Mouse (Mus musculus): Measurements from ENCODE around the gene Psat1. TPM values are rescaled to one million over a fixed set of nuclear protein-coding genes. Genes with fewer than 3 reads are reported as not detected.

Gene Psat1
- polyA plus RNA-seq, 1 experiment: 1.8 TPM

DNA sequence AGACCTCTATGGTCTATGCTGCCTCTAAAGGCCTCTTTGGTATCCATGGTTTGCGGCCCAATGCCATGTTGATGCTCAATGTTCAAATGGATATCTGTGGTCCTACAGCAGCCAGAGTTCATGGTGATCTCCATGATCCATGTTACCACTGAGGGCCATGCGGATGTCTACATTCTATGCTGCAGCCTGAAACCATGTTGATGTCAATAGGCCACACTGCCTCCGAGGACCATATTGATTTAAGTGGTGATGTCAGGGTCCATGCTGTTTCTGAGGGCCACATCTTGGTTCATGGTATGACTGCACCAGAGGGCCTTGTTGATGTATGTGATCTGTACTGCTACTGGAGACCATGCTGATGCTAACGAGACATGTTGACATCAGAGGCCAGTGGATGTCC, 55.0 kb downstream of the Psat1 start:
- 96% methylated on average over 4 of the region's 4 CpGs for whole genome bisulfite sequencing
- H3K27me3 ChIP-seq (ENCODE audit: control insufficient read depth, insufficient read depth, low read length): no peaks in the 10 kb centered on the region
- H3K4me1 ChIP-seq (ENCODE audit: control insufficient read depth, insufficient read depth, insufficient read length, low read length): no peaks in the 10 kb centered on the region
- TF ChIP-seq POLR2A (IDR thresholded peaks at IDR 0.05; ENCODE audit: low read depth, low read length) (no peak), CTCF (IDR thresholded peaks at IDR 0.05; ENCODE audit: extremely low read depth, insufficient read length, insufficient replicate concordance, low read depth, low read length) (no peak)
- H3K27ac ChIP-seq (ENCODE audit: insufficient read depth, low read depth, low read length): no peak overlapping the region
- no peak overlapping the region for H3K4me3 ChIP-seq (ENCODE audit: low read depth, low read length)
- no peaks in the 10 kb centered on the region for H3K36me3 ChIP-seq (ENCODE audit: control insufficient read depth, insufficient read depth, low read length)

DNA sequence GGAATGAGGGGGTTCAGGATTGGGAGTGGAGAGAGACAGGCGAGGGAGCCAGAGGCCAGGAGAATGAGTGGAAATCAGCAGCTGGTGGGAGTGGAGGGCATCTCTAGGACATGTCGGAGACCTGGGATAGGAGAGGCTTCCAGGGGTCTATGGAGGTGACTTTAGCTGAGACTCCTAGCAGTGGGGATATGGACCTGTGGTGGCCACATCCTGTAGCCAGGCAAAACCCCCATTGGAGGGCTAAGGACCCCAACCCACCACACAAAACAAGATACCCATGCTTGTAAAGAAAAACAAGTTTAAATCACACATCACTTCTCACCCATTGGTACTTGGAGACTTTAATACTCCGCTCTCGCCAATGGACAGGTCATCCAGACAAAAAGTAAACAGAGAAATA, 58.7 kb downstream of the Psat1 start:
- 92% methylated on average over 4 of the region's 4 CpGs for WGBS

DNA sequence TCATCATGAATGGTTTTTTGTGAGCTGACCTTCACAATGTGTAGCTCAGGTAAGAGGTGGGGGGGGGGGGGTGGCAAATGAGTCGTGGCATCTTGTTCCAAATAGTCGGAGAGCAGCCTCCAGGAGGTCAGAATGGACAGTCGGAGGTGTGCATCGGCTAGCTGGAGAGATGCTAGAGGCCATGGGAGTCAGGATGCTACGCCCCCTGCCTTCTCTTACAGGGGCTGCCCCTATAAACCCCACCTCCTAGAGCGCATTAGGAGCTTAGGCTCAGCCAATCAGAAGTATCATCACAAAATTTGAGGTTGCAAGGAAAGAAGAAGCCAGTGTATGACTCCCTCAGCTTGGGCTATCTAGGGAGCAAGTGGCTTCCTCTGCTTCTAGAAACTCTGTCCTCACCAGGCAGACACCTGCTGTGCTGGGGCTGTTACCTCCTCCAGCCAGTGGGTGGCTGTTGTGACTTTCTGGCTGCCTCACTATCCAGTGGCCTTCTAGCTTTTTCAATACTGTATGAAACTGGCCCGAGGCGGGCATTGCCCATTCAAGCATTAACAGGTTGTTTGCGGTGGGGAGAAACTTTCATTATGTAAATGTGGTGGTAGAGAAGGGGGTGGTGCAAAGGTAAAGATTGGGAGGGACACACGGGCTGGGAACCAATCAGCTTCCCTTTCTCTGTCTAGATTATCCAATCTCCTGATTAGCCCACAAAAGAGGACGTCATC, 64.3 kb downstream of the Psat1 start:
- no peak overlapping the region for H3K27ac ChIP-seq (ENCODE audit: insufficient read depth, low read depth, low read length)
- 65% methylated on average over 11 of the region's 11 CpGs for WGBS
- no peaks in the 10 kb centered on the region for H3K4me1 ChIP-seq (ENCODE audit: control insufficient read depth, insufficient read depth, insufficient read length, low read length)
- no peak overlapping the region for H3K4me3 ChIP-seq (ENCODE audit: low read depth, low read length)
- TF ChIP-seq POLR2A (IDR thresholded peaks at IDR 0.05; ENCODE audit: low read depth, low read length) (no peak), CTCF (IDR thresholded peaks at IDR 0.05; ENCODE audit: extremely low read depth, insufficient read length, insufficient replicate concordance, low read depth, low read length) (no peak)
- no peaks in the 10 kb centered on the region for H3K36me3 ChIP-seq (ENCODE audit: control insufficient read depth, insufficient read depth, low read length)
- H3K27me3 ChIP-seq (ENCODE audit: control insufficient read depth, insufficient read depth, low read length): no peaks in the 10 kb centered on the region

More for the DNA sequence above, 58.7 kb downstream of the Psat1 start:
- no peaks in the 10 kb centered on the region for H3K4me1 ChIP-seq (ENCODE audit: control insufficient read depth, insufficient read depth, insufficient read length, low read length)
- no peak overlapping the region for H3K4me3 ChIP-seq (ENCODE audit: low read depth, low read length)
- no peaks in the 10 kb centered on the region for H3K36me3 ChIP-seq (ENCODE audit: control insufficient read depth, insufficient read depth, low read length)
- H3K27me3 ChIP-seq (ENCODE audit: control insufficient read depth, insufficient read depth, low read length): no peaks in the 10 kb centered on the region
- no peak overlapping the region for H3K27ac ChIP-seq (ENCODE audit: insufficient read depth, low read depth, low read length)
- TF ChIP-seq POLR2A (IDR thresholded peaks at IDR 0.05; ENCODE audit: low read depth, low read length): no peak
- no peak for TF ChIP-seq CTCF (IDR thresholded peaks at IDR 0.05; ENCODE audit: extremely low read depth, insufficient read length, insufficient replicate concordance, low read depth, low read length)

DNA sequence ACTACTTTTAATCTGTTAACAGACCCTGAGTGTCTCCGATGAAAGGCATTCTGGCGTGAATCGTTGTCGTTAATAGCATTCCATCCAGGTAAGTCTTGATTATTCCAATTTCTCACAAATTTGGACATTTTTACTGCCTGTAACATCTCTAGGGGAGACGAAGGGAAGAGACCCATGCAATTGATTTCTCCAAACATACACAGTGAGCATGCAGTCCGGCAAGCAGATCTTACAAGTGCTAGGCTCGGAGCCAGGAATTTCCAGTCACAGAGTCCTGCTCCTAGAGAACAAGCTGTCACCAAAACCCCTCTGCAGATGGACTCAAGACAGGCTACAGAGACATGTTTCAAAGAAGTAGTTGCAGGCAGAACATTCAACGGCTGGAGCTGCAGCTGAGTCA, 66.4 kb downstream of the Psat1 start:
- no peak overlapping the region for H3K4me3 ChIP-seq (ENCODE audit: low read depth, low read length)
- no peaks in the 10 kb centered on the region for H3K36me3 ChIP-seq (ENCODE audit: control insufficient read depth, insufficient read depth, low read length)
- no peak for TF ChIP-seq POLR2A (IDR thresholded peaks at IDR 0.05; ENCODE audit: low read depth, low read length)
- no peak for TF ChIP-seq CTCF (IDR thresholded peaks at IDR 0.05; ENCODE audit: extremely low read depth, insufficient read length, insufficient replicate concordance, low read depth, low read length)
- H3K27ac ChIP-seq (ENCODE audit: insufficient read depth, low read depth, low read length): no peak overlapping the region
- H3K4me1 ChIP-seq (ENCODE audit: control insufficient read depth, insufficient read depth, insufficient read length, low read length): no peaks in the 10 kb centered on the region
- WGBS: 57% methylated on average over 8 of the region's 8 CpGs
- no peaks in the 10 kb centered on the region for H3K27me3 ChIP-seq (ENCODE audit: control insufficient read depth, insufficient read depth, low read length)

DNA sequence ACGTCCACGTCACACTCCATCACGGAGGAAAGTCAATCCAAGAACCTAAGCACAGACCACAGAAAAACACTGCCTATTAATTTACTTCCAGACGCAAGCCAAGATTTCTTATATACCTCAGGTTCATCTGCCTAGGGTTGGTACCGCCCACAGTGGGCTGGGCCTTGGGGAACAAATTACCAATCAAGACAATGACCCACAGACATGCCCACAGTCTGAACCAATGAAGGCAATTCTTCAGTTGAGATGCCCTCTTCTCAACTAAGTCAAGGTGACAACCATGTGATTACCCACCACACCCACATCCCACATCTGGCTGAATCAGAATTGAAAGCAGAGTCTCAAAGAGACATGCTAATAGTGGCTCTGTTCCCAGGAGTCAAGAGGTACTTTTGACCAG, 67.9 kb downstream of the Psat1 start:
- 89% methylated on average over 5 of the region's 5 CpGs for WGBS
- TF ChIP-seq CTCF (IDR thresholded peaks at IDR 0.05; ENCODE audit: extremely low read depth, insufficient read length, insufficient replicate concordance, low read depth, low read length): no peak
- TF ChIP-seq POLR2A (IDR thresholded peaks at IDR 0.05; ENCODE audit: low read depth, low read length): no peak
- no peak overlapping the region for H3K27ac ChIP-seq (ENCODE audit: insufficient read depth, low read depth, low read length)
- H3K4me1 ChIP-seq (ENCODE audit: control insufficient read depth, insufficient read depth, insufficient read length, low read length): no peaks in the 10 kb centered on the region
- H3K27me3 ChIP-seq (ENCODE audit: control insufficient read depth, insufficient read depth, low read length): no peaks in the 10 kb centered on the region
- H3K4me3 ChIP-seq (ENCODE audit: low read depth, low read length): no peak overlapping the region
- H3K36me3 ChIP-seq (ENCODE audit: control insufficient read depth, insufficient read depth, low read length): no peaks in the 10 kb centered on the region

DNA sequence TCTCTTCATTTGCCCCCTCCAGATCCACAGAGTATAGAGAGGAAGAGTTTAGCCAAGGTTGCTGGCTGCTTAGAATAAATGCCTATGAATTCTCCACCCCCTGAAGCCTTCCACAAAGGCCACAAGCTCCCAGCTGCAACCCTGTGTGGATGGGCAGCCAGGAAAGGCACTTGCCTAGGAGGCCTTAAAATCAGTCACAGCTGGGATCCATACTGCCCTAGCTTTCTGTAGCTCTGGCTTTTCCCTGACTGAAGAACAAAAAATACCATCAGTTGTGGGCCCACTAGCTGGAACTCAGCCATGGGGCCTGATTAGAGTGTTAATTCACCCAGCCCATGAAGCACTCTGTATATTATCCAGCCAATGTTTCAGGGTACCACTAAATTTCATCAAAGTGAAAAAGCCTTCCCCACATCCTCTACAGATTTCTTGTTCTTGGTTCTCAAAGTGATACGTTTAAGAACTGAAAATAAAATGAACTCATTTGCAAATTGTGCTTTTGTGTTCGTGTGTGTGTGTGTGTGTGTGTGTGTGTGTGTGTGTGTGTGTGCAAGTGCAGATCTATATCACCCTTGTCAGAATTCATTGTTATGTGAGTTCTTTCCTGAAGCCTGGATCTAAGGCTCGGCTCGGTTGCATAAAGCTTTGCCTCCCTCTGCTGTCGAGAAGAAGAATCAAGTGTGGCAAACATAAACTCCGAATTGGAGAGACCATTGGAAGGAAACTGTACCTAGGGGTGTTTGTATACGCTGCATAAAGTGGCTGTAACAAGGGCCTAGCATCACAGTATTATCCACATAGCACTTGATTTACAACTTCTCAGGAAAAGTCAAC, 78.1 kb downstream of the Psat1 start:
- Histone ChIP-seq H3K4me3 (ENCODE audit: low read depth, low read length) (no peak overlapping the region), H3K27me3 (ENCODE audit: control insufficient read depth, insufficient read depth, low read length) (no peaks in the 10 kb centered on the region)
- 23% methylated on average over 7 of the region's 7 CpGs for WGBS

DNA sequence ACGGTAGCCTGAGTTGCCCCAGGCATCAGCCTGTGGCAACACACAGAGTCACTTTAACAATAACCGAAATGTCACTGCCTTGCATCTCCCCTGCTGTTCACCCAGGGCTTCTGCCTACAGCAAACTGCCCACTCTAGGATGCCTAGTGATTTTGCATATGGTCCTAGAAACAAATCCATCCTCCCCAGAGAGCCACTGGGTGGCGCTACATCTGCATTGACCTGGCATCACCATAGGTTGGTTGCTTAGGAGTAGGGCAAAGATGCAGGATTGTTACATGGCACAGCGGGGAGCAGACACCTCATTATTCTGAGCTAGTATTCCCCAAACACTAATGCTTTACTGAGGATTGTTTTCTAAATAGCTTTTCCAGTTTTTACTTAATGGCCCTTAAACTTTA, 80.3 kb downstream of the Psat1 start:
- Histone ChIP-seq H3K27ac (ENCODE audit: insufficient read depth, low read depth, low read length) (no peak overlapping the region), H3K4me1 (ENCODE audit: control insufficient read depth, insufficient read depth, insufficient read length, low read length) (no peaks in the 10 kb centered on the region), H3K36me3 (ENCODE audit: control insufficient read depth, insufficient read depth, low read length) (no peaks in the 10 kb centered on the region), H3K4me3 (ENCODE audit: low read depth, low read length) (no peak overlapping the region), H3K27me3 (ENCODE audit: control insufficient read depth, insufficient read depth, low read length) (no peaks in the 10 kb centered on the region)
- WGBS: 71% methylated on average over 4 of the region's 4 CpGs
- TF ChIP-seq CTCF (IDR thresholded peaks at IDR 0.05; ENCODE audit: extremely low read depth, insufficient read length, insufficient replicate concordance, low read depth, low read length): peak; percentile 39; the same call in 1 of the 2 replicates
- no peak for TF ChIP-seq POLR2A (IDR thresholded peaks at IDR 0.05; ENCODE audit: low read depth, low read length)

More for the DNA sequence above, 78.1 kb downstream of the Psat1 start:
- TF ChIP-seq CTCF (IDR thresholded peaks at IDR 0.05; ENCODE audit: extremely low read depth, insufficient read length, insufficient replicate concordance, low read depth, low read length) (no peak), POLR2A (IDR thresholded peaks at IDR 0.05; ENCODE audit: low read depth, low read length) (no peak)
- H3K27ac ChIP-seq (ENCODE audit: insufficient read depth, low read depth, low read length): no peak overlapping the region
- no peaks in the 10 kb centered on the region for H3K36me3 ChIP-seq (ENCODE audit: control insufficient read depth, insufficient read depth, low read length)
- no peaks in the 10 kb centered on the region for H3K4me1 ChIP-seq (ENCODE audit: control insufficient read depth, insufficient read depth, insufficient read length, low read length)
